Mouse (Mus musculus): ENCODE results near the gene Slk.

- no peak for TF ChIP-seq CTCF (IDR thresholded peaks at IDR 0.05; ENCODE audit: extremely low read depth, insufficient read length, insufficient replicate concordance, low read depth, low read length)
- no peak for TF ChIP-seq POLR2A (IDR thresholded peaks at IDR 0.05; ENCODE audit: low read depth, low read length)
Observed at GRCm38 (mm10) chr19:47538801-47539200, 40.7 kb upstream of the Slk start.
